Mouse (Mus musculus): Measurements from ENCODE around the gene Syap1.
"Not testable (repeated sequence)": the region's sequence is repeated elsewhere in the genome, so short reads cannot be mapped to it uniquely, and the experiment has no call there.

- not testable (repeated sequence) for TF ChIP-seq CTCF, EP300 (IDR thresholded peaks at IDR 0.05; ENCODE audit: low read depth)
These were observed 57.9 kb downstream of the Syap1 start for GRCm38 (mm10) chrX:162830313-162830712.

Measured in liver, embryonic 14.5 days (tissue).